Mouse (Mus musculus) hindbrain, embryonic 11.5 days (tissue): ENCODE data around the gene Vav2. TPM values are rescaled to one million over a fixed set of nuclear protein-coding genes. Genes with fewer than 3 reads are reported as not detected.

Experiments used
- ATAC-seq: fragments of 200-750 bp; cut with Nextera tagmentation; 2 replicates; pipeline ENCODE4 v1.8.0; 2017; ENCODE audit warnings: mild to moderate bottlenecking, moderate TSS enrichment, moderate library complexity; ENCODE audit not compliant: low FRiP score
- DNase-seq: peaks from one replicate; pipeline ENCODE4 v3.0.0-alpha.2; 2015; ENCODE audit warnings: low spot score
- H3K27ac ChIP-seq: fragments of 300-500 bp; sonication (generic); 2 replicates; pipeline ENCODE4 v1.5.1; 2014; ENCODE audit warnings: mild to moderate bottlenecking, low read depth, low read length
- H3K27me3 ChIP-seq: fragments of 300-500 bp; sonication (generic); 2 replicates; pipeline ENCODE4 v1.6.1; 2014; ENCODE audit warnings: mild to moderate bottlenecking, low read length, moderate library complexity, mixed read lengths; ENCODE audit not compliant: control insufficient read depth, insufficient read depth
- H3K36me3 ChIP-seq: fragments of 300-500 bp; sonication (generic); 2 replicates; pipeline ENCODE4 v1.6.1; 2014; ENCODE audit warnings: mild to moderate bottlenecking, low read length, moderate library complexity, mixed read lengths; ENCODE audit not compliant: control insufficient read depth, insufficient read depth
- H3K4me1 ChIP-seq: fragments of 300-500 bp; sonication (generic); replicated peaks from 2 replicates; pipeline ENCODE4 v1.6.1; 2014; ENCODE audit warnings: low read length, mixed read lengths; ENCODE audit not compliant: control insufficient read depth, insufficient read depth
- H3K4me2 ChIP-seq: fragments of 300-500 bp; sonication (generic); replicated peaks from 2 replicates; pipeline ENCODE4 v1.6.1; 2014; ENCODE audit warnings: mild to moderate bottlenecking, low read depth, low read length
- H3K4me3 ChIP-seq: fragments of 300-500 bp; sonication (generic); 2 replicates; pipeline ENCODE4 v1.5.1; 2014; ENCODE audit warnings: low read depth, low read length
- H3K9ac ChIP-seq: fragments of 300-500 bp; sonication (generic); 2 replicates; pipeline ENCODE4 v1.6.1; 2014; ENCODE audit warnings: low read depth, low read length
- H3K9me3 ChIP-seq: fragments of 300-500 bp; sonication (generic); 2 replicates; pipeline ENCODE4 v1.6.1; 2016; ENCODE audit warnings: low read length; ENCODE audit not compliant: control insufficient read depth
- WGBS: fragments of 180-500 bp; shearing (Covaris S2); extraction: QIAGEN DNeasy Blood & Tissue Kit; methylation state at CpG from one replicate; pipeline ENCODE4 v1.1.7; 2014; 5-methylcytosine and 5-hydroxymethylcytosine counted together
- polyA plus RNA-seq: library from polyadenylated mRNA; unstranded; fragments of >200 nt; fragmentation: Nextera tagmentation; extraction: Ambion mirVana; gene quantifications from 2 replicates; pipeline ENCODE4 v1.2.1, GENCODE M21; 2014

Vav2 gene
- polyA plus RNA-seq, 1 experiment from 2014 or later: 12.9 TPM

- ATAC-seq (no peak), DNase-seq (no peak)
- Histone ChIP-seq H3K27ac (0 out of 2 replicates have a peak overlapping the region, but pooled peaks have one; percentile 9), H3K36me3 (no peaks in the 10 kb centered on the region), H3K4me3 (no peak overlapping the region), H3K9me3 (no peaks in the 10 kb centered on the region), H3K9ac (no peak overlapping the region), H3K4me2 (no peak overlapping the region), H3K27me3 (no peaks in the 10 kb centered on the region), H3K4me1 (peaks cover 21% of the 10 kb centered on the region)
- WGBS: 58% methylated on average over 4 of the region's 4 CpGs
Measured at GRCm38 (mm10) chr2:27390775-27391174, 36.1 kb downstream of the Vav2 start.

- DNase-seq (no peak), ATAC-seq (no peak)
- Histone ChIP-seq H3K4me2 (no peak overlapping the region), H3K27me3 (no peaks in the 10 kb centered on the region), H3K4me1 (peaks cover 19% of the 10 kb centered on the region), H3K9me3 (no peaks in the 10 kb centered on the region), H3K4me3 (no peak overlapping the region), H3K36me3 (no peaks in the 10 kb centered on the region; the same call in 1 of the 2 replicates), H3K27ac (0 out of 2 replicates have a peak overlapping the region, but pooled peaks have one; percentile 9), H3K9ac (no peak overlapping the region)
- WGBS: 74% methylated on average over 8 of the region's 8 CpGs
Measured at GRCm38 (mm10) chr2:27390325-27390724, 36.5 kb downstream of the Vav2 start.

- Histone ChIP-seq H3K9me3 (no peaks in the 10 kb centered on the region), H3K36me3 (no peaks in the 10 kb centered on the region; the same call in 1 of the 2 replicates), H3K9ac (no peak overlapping the region), H3K27ac (0 out of 2 replicates have a peak overlapping the region, but pooled peaks have one; percentile 9), H3K4me1 (peaks cover 14% of the 10 kb centered on the region), H3K4me2 (no peak overlapping the region), H3K27me3 (no peaks in the 10 kb centered on the region), H3K4me3 (no peak overlapping the region)
- DNase-seq (no peak), ATAC-seq (0 out of 2 replicates have a peak, but pooled peaks have one; percentile 33)
- WGBS: 59% methylated on average over 14 of the region's 14 CpGs
Measured at GRCm38 (mm10) chr2:27389272-27390162, 37.3 kb downstream of the Vav2 start.

GRCm38 (mm10) chr2:27387209-27387608 lies 39.6 kb downstream of the Vav2 start:
- DNase-seq (no peak), ATAC-seq (no peak)
- H3K27ac ChIP-seq: no peak overlapping the region
- H3K36me3 ChIP-seq: no peaks in the 10 kb centered on the region; the same call in 1 of the 2 replicates
- H3K4me1 ChIP-seq: peaks cover 11% of the 10 kb centered on the region
- no peak overlapping the region for H3K4me2 ChIP-seq
- no peak overlapping the region for H3K4me3 ChIP-seq
- no peak overlapping the region for H3K9ac ChIP-seq
- WGBS: 96% methylated on average over 1 of the region's 1 CpGs
- no peaks in the 10 kb centered on the region for H3K27me3 ChIP-seq
- no peaks in the 10 kb centered on the region for H3K9me3 ChIP-seq

GRCm38 (mm10) chr2:27381698-27382097 lies 45.1 kb downstream of the Vav2 start:
- H3K9ac ChIP-seq: no peak overlapping the region

GRCm38 (mm10) chr2:27381254-27381653 lies 45.6 kb downstream of the Vav2 start:
- no peak overlapping the region for H3K9ac ChIP-seq
- H3K27me3 ChIP-seq: no peaks in the 10 kb centered on the region
- ATAC-seq (no peak), DNase-seq (no peak)
- H3K9me3 ChIP-seq: no peaks in the 10 kb centered on the region
- H3K4me2 ChIP-seq: no peak overlapping the region
- H3K4me3 ChIP-seq: no peak overlapping the region
- H3K4me1 ChIP-seq: peaks cover 17% of the 10 kb centered on the region
- H3K36me3 ChIP-seq: no peaks in the 10 kb centered on the region; the same call in 1 of the 2 replicates
- no peak overlapping the region for H3K27ac ChIP-seq
- 88% methylated on average over 3 of the region's 3 CpGs for WGBS

More at GRCm38 (mm10) chr2:27381698-27382097, 45.1 kb downstream of the Vav2 start:
- no peaks in the 10 kb centered on the region; the same call in 1 of the 2 replicates for H3K36me3 ChIP-seq
- DNase-seq: no peak
- peaks cover 17% of the 10 kb centered on the region for H3K4me1 ChIP-seq
- no peak overlapping the region for H3K4me2 ChIP-seq
- no peaks in the 10 kb centered on the region for H3K27me3 ChIP-seq
- H3K4me3 ChIP-seq: no peak overlapping the region
- no peak overlapping the region for H3K27ac ChIP-seq
- no peaks in the 10 kb centered on the region for H3K9me3 ChIP-seq
- ATAC-seq: no peak
- WGBS: 85% methylated on average over 4 of the region's 4 CpGs

- H3K4me1 ChIP-seq: peaks cover 17% of the 10 kb centered on the region
- DNase-seq: no peak
- H3K9ac ChIP-seq: no peak overlapping the region
- H3K4me3 ChIP-seq: no peak overlapping the region
- no peaks in the 10 kb centered on the region for H3K27me3 ChIP-seq
- no peaks in the 10 kb centered on the region for H3K9me3 ChIP-seq
- WGBS: 24% methylated on average over 4 of the region's 4 CpGs
- no peak overlapping the region for H3K27ac ChIP-seq
- no peak overlapping the region for H3K4me2 ChIP-seq
- H3K36me3 ChIP-seq: no peaks in the 10 kb centered on the region
- no peak for ATAC-seq
Measured at GRCm38 (mm10) chr2:27377876-27378275, 49.0 kb downstream of the Vav2 start.

GRCm38 (mm10) chr2:27377164-27377563 lies 49.7 kb downstream of the Vav2 start:
- Histone ChIP-seq H3K4me3 (no peak overlapping the region), H3K9me3 (no peaks in the 10 kb centered on the region), H3K9ac (no peak overlapping the region), H3K4me2 (no peak overlapping the region), H3K4me1 (peaks cover 17% of the 10 kb centered on the region), H3K27me3 (no peaks in the 10 kb centered on the region), H3K36me3 (no peaks in the 10 kb centered on the region), H3K27ac (no peak overlapping the region)
- ATAC-seq (no peak), DNase-seq (no peak)
- 43% methylated on average over 8 of the region's 8 CpGs for WGBS

GRCm38 (mm10) chr2:27375141-27375540 lies 51.7 kb downstream of the Vav2 start:
- H3K4me3 ChIP-seq: no peak overlapping the region
- no peak overlapping the region for H3K27ac ChIP-seq
- H3K4me2 ChIP-seq: no peak overlapping the region
- no peaks in the 10 kb centered on the region for H3K36me3 ChIP-seq
- H3K4me1 ChIP-seq: peaks cover 17% of the 10 kb centered on the region
- no peak for DNase-seq
- WGBS: 35% methylated on average over 3 of the region's 3 CpGs
- no peak for ATAC-seq
- no peaks in the 10 kb centered on the region for H3K27me3 ChIP-seq
- no peaks in the 10 kb centered on the region for H3K9me3 ChIP-seq
- H3K9ac ChIP-seq: no peak overlapping the region
